Mouse (Mus musculus) small intestine, adult 2 months (tissue): ENCODE measurements around the gene Snx15.

Source experiments
- CTCF ChIP-seq: fragments of 200-500 bp; IDR thresholded peaks from 2 replicates; pipeline ENCODE4 v1.5.1; 2012; ENCODE audit warnings: low read depth, mild to moderate bottlenecking, control low read depth, inconsistent platforms, low read length, moderate library complexity, mixed read lengths; ENCODE audit not compliant: insufficient replicate concordance, insufficient read length; ENCODE audit errors: extremely low read depth
- POLR2A ChIP-seq: fragments of 200-500 bp; IDR thresholded peaks from 2 replicates; pipeline ENCODE4 v1.6.1; 2012; ENCODE audit warnings: low read depth, mild to moderate bottlenecking, control low read depth, inconsistent platforms, low read length, moderate library complexity

DNA sequence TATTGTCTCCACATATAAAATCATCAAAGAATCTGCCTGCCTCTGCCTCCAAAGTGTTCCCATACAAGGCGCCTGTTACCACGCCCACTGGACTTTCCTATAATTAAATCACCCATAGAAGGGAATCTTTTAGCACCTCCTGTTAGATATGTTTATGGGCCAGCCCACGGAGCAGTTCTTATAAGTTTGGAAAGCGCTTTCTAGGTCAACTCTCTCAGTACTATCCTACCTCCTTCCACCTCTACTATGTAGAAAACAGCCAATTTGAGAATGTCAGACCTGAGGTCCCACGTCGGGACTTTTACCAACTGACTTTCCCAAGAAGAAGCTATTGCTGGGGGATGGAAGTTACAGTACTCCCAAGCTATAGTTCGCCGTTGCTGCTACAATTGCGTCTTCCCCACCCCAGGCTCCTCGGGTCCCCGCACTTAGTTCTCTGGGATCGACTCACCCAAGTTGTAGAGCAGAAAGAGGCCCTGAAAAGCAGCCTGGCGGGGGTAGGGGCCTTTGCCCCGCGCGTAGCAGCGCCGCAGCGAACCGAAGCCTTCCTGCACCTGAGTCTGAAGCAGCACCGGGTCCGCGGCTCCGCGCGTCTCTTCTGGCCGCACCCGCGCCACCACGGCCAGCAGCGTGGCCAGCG, 10.6 kb downstream of the Snx15 start:
- TF ChIP-seq CTCF (no peak), POLR2A (no peak; the same call in 1 of the 2 replicates)
